Mouse (Mus musculus) lung, adult 2 months (tissue): Measurements from ENCODE around the gene Wfdc8.

ENCODE experiments used
- CTCF ChIP-seq: fragments of 200-500 bp; IDR thresholded peaks from 2 replicates; pipeline ENCODE4 v1.5.1; 2011; ENCODE audit warnings: mild to moderate bottlenecking, low read length, control low read depth; ENCODE audit not compliant: insufficient read depth
- POLR2A ChIP-seq: fragments of 200-500 bp; IDR thresholded peaks from 2 replicates; pipeline ENCODE4 v1.6.1; 2011; ENCODE audit warnings: low read depth, mild to moderate bottlenecking, control low read depth, low read length, borderline replicate concordance; ENCODE audit errors: extremely low read depth

GRCm38 (mm10) chr2:164558991-164559645 is 54.3 kb downstream of the Wfdc8 start:
- TF ChIP-seq CTCF (no peak), POLR2A (no peak)
